Mouse (Mus musculus): ENCODE data around the gene Gm28363.
"Not testable (repeated sequence)": the region's sequence is repeated elsewhere in the genome, so short reads cannot be mapped to it uniquely, and the experiment has no call there.

The Gm28363 gene

GRCm38 (mm10) chr1:117696831-117697230 is at the start of gene Gm28363:
Gene Gm28363 (plus strand): TSS chr1:117697131.
- not testable (repeated sequence) for DNase-seq

- DNase-seq = not testable (repeated sequence)
Observed at GRCm38 (mm10) chr1:117650236-117650635, 46.7 kb upstream of the Gm28363 start.
